ENCODE assay signal across 8 mouse cellular contexts in the genomic region with DNA sequence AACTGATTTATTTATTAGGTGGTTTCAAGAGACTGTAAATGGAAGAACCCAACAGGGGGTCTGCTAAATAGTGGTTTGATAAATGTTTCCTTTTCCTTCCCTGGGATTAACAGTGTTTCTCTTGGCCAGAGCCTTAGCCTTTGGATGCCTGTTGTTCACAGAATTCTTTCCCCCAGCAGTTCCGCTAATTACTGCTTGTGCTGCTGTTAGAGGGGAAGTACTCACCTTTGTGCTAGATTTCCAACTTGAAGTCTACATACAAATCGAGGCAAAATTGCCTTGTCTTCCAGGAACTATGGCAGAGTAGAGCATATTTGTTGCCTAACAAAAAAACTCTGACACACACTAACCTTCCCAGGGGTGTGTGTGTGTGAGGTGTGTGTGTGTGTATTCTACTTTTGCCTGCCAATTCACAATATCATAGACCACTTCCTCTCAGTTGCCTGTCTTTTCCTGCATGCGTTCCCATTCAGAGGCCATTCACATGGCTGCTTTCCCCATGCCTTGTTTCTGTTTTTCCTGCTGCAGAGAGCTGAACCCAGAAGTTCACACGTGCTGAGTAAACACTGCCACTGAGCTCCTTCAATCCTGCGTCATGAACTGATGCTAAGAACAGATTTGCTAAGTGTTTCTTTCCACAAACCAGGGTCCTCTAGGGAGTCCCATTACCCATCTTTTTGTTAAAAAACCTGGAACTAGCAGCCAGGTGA. TPM values are rescaled to one million over a fixed set of nuclear protein-coding genes. Genes with fewer than 3 reads are reported as not detected.
DNase-seq lines count a peak whose midpoint lies in the region; ATAC-seq lines count a peak whose summit lies in the region.

No protein-coding gene starts in this region.

- H3K4me2 ChIP-seq in limb, embryonic 12.5 days = peak overlapping the region; percentile 84
- H3K4me2 ChIP-seq in forebrain, embryonic 13.5 days = peak overlapping the region; percentile 89
- peak overlapping the region; percentile 92 for H3K4me2 ChIP-seq in hindbrain, embryonic 15.5 days
- H3K4me2 ChIP-seq in midbrain, embryonic 11.5 days = no peak overlapping the region; the same call in 1 of the 2 replicates

- H3K4me3 ChIP-seq in limb, embryonic 12.5 days (replicated peaks) = 0 out of 2 replicates have a peak overlapping the region, but pooled peaks have one; percentile 95
- H3K4me3 ChIP-seq in limb, embryonic 10.5 days = no peak overlapping the region
- H3K4me3 ChIP-seq in forebrain, embryonic 13.5 days = peak overlapping the region; percentile 91
- H3K4me3 ChIP-seq in hindbrain, embryonic 15.5 days = peak overlapping the region; percentile 72
- H3K4me3 ChIP-seq in midbrain, embryonic 11.5 days (ENCODE audit: low read depth, low read length) = no peak overlapping the region

- no peak overlapping the region for H3K27ac ChIP-seq in limb, embryonic 12.5 days
- H3K27ac ChIP-seq in limb, embryonic 10.5 days = no peak overlapping the region
- H3K27ac ChIP-seq in forebrain, embryonic 13.5 days = no peak overlapping the region
- H3K27ac ChIP-seq in hindbrain, embryonic 15.5 days (replicated peaks) = no peak overlapping the region
- H3K27ac ChIP-seq in midbrain, embryonic 11.5 days (ENCODE audit: low read depth, low read length) = no peak overlapping the region

- peaks cover 40% of the 10 kb centered on the region for H3K4me1 ChIP-seq in limb, embryonic 12.5 days (replicated peaks)
- peaks cover 36% of the 10 kb centered on the region for H3K4me1 ChIP-seq in limb, embryonic 10.5 days
- peaks cover 27% of the 10 kb centered on the region for H3K4me1 ChIP-seq in forebrain, embryonic 13.5 days
- peaks cover 20% of the 10 kb centered on the region for H3K4me1 ChIP-seq in hindbrain, embryonic 15.5 days (replicated peaks)
- peaks cover 9% of the 10 kb centered on the region for H3K4me1 ChIP-seq in midbrain, embryonic 11.5 days (ENCODE audit: control insufficient read depth, insufficient read depth, low read length)

- no peaks in the 10 kb centered on the region for H3K9me3 ChIP-seq in limb, embryonic 12.5 days
- H3K9me3 ChIP-seq in limb, embryonic 10.5 days (replicated peaks) = no peaks in the 10 kb centered on the region
- H3K9me3 ChIP-seq in forebrain, embryonic 13.5 days (replicated peaks) = no peaks in the 10 kb centered on the region
- no peaks in the 10 kb centered on the region for H3K9me3 ChIP-seq in hindbrain, embryonic 15.5 days
- no peaks in the 10 kb centered on the region for H3K9me3 ChIP-seq in midbrain, embryonic 11.5 days (ENCODE audit: control insufficient read depth, low read length)

- H3K27me3 ChIP-seq in limb, embryonic 12.5 days = no peaks in the 10 kb centered on the region; the same call in none of the 2 replicates
- no peaks in the 10 kb centered on the region for H3K27me3 ChIP-seq in limb, embryonic 10.5 days (ENCODE audit: low read depth, poor library complexity, severe bottlenecking)
- H3K27me3 ChIP-seq in forebrain, embryonic 13.5 days = no peaks in the 10 kb centered on the region
- H3K27me3 ChIP-seq in hindbrain, embryonic 15.5 days = no peaks in the 10 kb centered on the region
- no peaks in the 10 kb centered on the region for H3K27me3 ChIP-seq in midbrain, embryonic 11.5 days (ENCODE audit: control insufficient read depth, insufficient read depth, low read length)

- no peak overlapping the region for H3K9ac ChIP-seq in limb, embryonic 12.5 days (replicated peaks)
- 0 out of 2 replicates have a peak overlapping the region, but pooled peaks have one; percentile 86 for H3K9ac ChIP-seq in forebrain, embryonic 13.5 days
- peak overlapping the region; percentile 71; the same call in 1 of the 2 replicates for H3K9ac ChIP-seq in hindbrain, embryonic 15.5 days
- H3K9ac ChIP-seq in midbrain, embryonic 11.5 days (ENCODE audit: low read length) = no peak overlapping the region

- WGBS in limb, embryonic 12.5 days = 70% methylated on average over 5 of the region's 5 CpGs
- WGBS in limb, embryonic 10.5 days = 81% methylated on average over 5 of the region's 5 CpGs
- 70% methylated on average over 5 of the region's 5 CpGs for WGBS in forebrain, embryonic 13.5 days
- WGBS in hindbrain, embryonic 15.5 days = 70% methylated on average over 5 of the region's 5 CpGs
- 81% methylated on average over 5 of the region's 5 CpGs for WGBS in midbrain, embryonic 11.5 days

- no peak for DNase-seq in limb, embryonic 10.5 days (ENCODE audit: low spot score)
- DNase-seq in midbrain, embryonic 11.5 days (ENCODE audit: low spot score, missing footprints) = peak; percentile 60
- no peak for DNase-seq in cerebellum, adult 11 months
- DNase-seq in cerebellum, adult 11-12 months = no peak
- DNase-seq in right cerebral cortex, postnatal 14 days = no peak

- H3K36me3 ChIP-seq in limb, embryonic 12.5 days = no peaks in the 10 kb centered on the region
- H3K36me3 ChIP-seq in limb, embryonic 10.5 days = peaks cover 6% of the 10 kb centered on the region; the same call in 1 of the 2 replicates
- no peaks in the 10 kb centered on the region for H3K36me3 ChIP-seq in forebrain, embryonic 13.5 days (ENCODE audit: poor library complexity, severe bottlenecking)
- no peaks in the 10 kb centered on the region for H3K36me3 ChIP-seq in hindbrain, embryonic 15.5 days
- no peaks in the 10 kb centered on the region for H3K36me3 ChIP-seq in midbrain, embryonic 11.5 days (ENCODE audit: control insufficient read depth, insufficient read depth, low read length)

- no peak for ATAC-seq in limb, embryonic 12.5 days (ENCODE audit: insufficient number of reproducible peaks, insufficient read depth, low FRiP score, low TSS enrichment, low read depth)
- no peak for ATAC-seq in forebrain, embryonic 13.5 days
- ATAC-seq in hindbrain, embryonic 15.5 days (ENCODE audit: low FRiP score, low read depth) = no peak
- ATAC-seq in midbrain, embryonic 11.5 days (ENCODE audit: low FRiP score) = no peak

RNA-seq across cellular contexts. Expression of gene Elovl5, which starts 2.0 kb away (rescaled TPM):
- 71.9 and 75.5 TPM in 2 replicates for polyA plus RNA-seq in limb, embryonic 12.5 days (2016; fragmentation: Nextera tagmentation; extraction: Ambion mirVana)
- polyA plus RNA-seq in limb, embryonic 10.5 days (2016; fragmentation: Nextera tagmentation; extraction: Ambion mirVana) = 91.1 and 92.8 TPM in 2 replicates
- 60.9 and 61.6 TPM in 2 replicates for polyA plus RNA-seq in forebrain, embryonic 13.5 days (2015; fragmentation: Nextera tagmentation; extraction: Ambion mirVana)
- polyA plus RNA-seq in hindbrain, embryonic 15.5 days (2015; fragmentation: Nextera tagmentation; extraction: Ambion mirVana) = 62.3 and 67.1 TPM in 2 replicates
- 98.2 and 105 TPM in 2 replicates for polyA plus RNA-seq in midbrain, embryonic 11.5 days (2014; fragmentation: Nextera tagmentation; extraction: Ambion mirVana)

Comparison
In these comparisons a context has a peak if more than half of its experiments do, and no peak if none do; other contexts are left out.
1. H3K4me3 ChIP-seq: peak in limb, embryonic 12.5 days (single experiment), forebrain, embryonic 13.5 days (single experiment) and hindbrain, embryonic 15.5 days (single experiment); none in limb, embryonic 10.5 days (single experiment) and midbrain, embryonic 11.5 days (single experiment).
2. H3K9ac ChIP-seq: peak in forebrain, embryonic 13.5 days (single experiment) and hindbrain, embryonic 15.5 days (single experiment); none in limb, embryonic 12.5 days (single experiment) and midbrain, embryonic 11.5 days (single experiment).